Mouse (Mus musculus) neural tube, embryonic 15.5 days (tissue): ENCODE results near the gene Robo4. TPM values are rescaled to one million over a fixed set of nuclear protein-coding genes. Genes with fewer than 3 reads are reported as not detected.

ENCODE experiments used
- ATAC-seq: fragments of 200-750 bp; cut with Nextera tagmentation; 2 replicates; pipeline ENCODE4 v1.8.0; 2017; ENCODE audit warnings: mild to moderate bottlenecking, moderate TSS enrichment, moderate library complexity; ENCODE audit not compliant: low FRiP score
- H3K27ac ChIP-seq: fragments of 300-500 bp; sonication (generic); replicated peaks from 2 replicates; pipeline ENCODE4 v1.5.1; 2015; ENCODE audit warnings: mild to moderate bottlenecking, inconsistent platforms
- H3K27me3 ChIP-seq: fragments of 300-500 bp; sonication (generic); replicated peaks from 2 replicates; pipeline ENCODE4 v1.6.1; 2015; ENCODE audit warnings: inconsistent platforms
- H3K36me3 ChIP-seq: fragments of 300-500 bp; sonication (generic); 2 replicates; pipeline ENCODE4 v1.6.1; 2015; ENCODE audit warnings: inconsistent platforms
- H3K4me1 ChIP-seq: fragments of 300-500 bp; sonication (generic); 2 replicates; pipeline ENCODE4 v1.6.1; 2015; ENCODE audit warnings: inconsistent platforms
- H3K4me2 ChIP-seq: fragments of 300-500 bp; sonication (generic); 2 replicates; pipeline ENCODE4 v1.6.1; 2015; ENCODE audit warnings: inconsistent platforms, mild to moderate bottlenecking, moderate library complexity
- H3K4me3 ChIP-seq: fragments of 300-500 bp; sonication (generic); replicated peaks from 2 replicates; pipeline ENCODE4 v1.5.1; 2015; ENCODE audit warnings: mild to moderate bottlenecking, inconsistent platforms
- H3K9ac ChIP-seq: fragments of 300-500 bp; sonication (generic); replicated peaks from 2 replicates; pipeline ENCODE4 v1.6.1; 2015; ENCODE audit warnings: mild to moderate bottlenecking, inconsistent platforms
- H3K9me3 ChIP-seq: fragments of 300-500 bp; sonication (generic); replicated peaks from 2 replicates; pipeline ENCODE4 v1.6.1; 2016; ENCODE audit warnings: inconsistent platforms
- WGBS: fragments of 180-500 bp; shearing (Covaris S2); methylation state at CpG from one replicate; pipeline ENCODE4 v1.1.7; 2015; ENCODE audit warnings: mixed read lengths; 5-methylcytosine and 5-hydroxymethylcytosine counted together
- polyA plus RNA-seq: library from polyadenylated mRNA; unstranded; fragments of >200 nt; fragmentation: Nextera tagmentation; extraction: Ambion mirVana; gene quantifications from 2 replicates; pipeline ENCODE4 v1.2.1, GENCODE M21; 2015

Gene Robo4
- polyA plus RNA-seq, 1 experiment from 2014 or later, result 5.4 TPM

GRCm38 (mm10) chr9:37457151-37457550 is 55.5 kb downstream of the Robo4 start:
- peaks cover 71% of the 10 kb centered on the region for H3K4me1 ChIP-seq
- no peak overlapping the region for H3K4me3 ChIP-seq
- WGBS, result 25% methylated on average over 1 of the region's 1 CpGs
- no peak overlapping the region for H3K9ac ChIP-seq
- no peak for ATAC-seq
- peaks cover 16% of the 10 kb centered on the region for H3K27me3 ChIP-seq
- no peaks in the 10 kb centered on the region for H3K36me3 ChIP-seq
- H3K4me2 ChIP-seq, result peak overlapping the region; percentile 53; the same call in 1 of the 2 replicates
- no peaks in the 10 kb centered on the region for H3K9me3 ChIP-seq
- H3K27ac ChIP-seq, result peak overlapping the region; percentile 54

- Histone ChIP-seq H3K27ac (peak overlapping the region; percentile 79), H3K4me3 (peak overlapping the region; percentile 56), H3K4me2 (peak overlapping the region; percentile 99), H3K27me3 (peaks cover 9% of the 10 kb centered on the region; the same call in 1 of the 2 replicates), H3K9ac (peak overlapping the region; percentile 67), H3K9me3 (no peaks in the 10 kb centered on the region), H3K4me1 (peaks cover 62% of the 10 kb centered on the region), H3K36me3 (no peaks in the 10 kb centered on the region)
- 2% methylated on average over 9 of the region's 9 CpGs for WGBS
- no peak for ATAC-seq
Measured at GRCm38 (mm10) chr9:37459665-37460042, 58.0 kb downstream of the Robo4 start.

GRCm38 (mm10) chr9:37460043-37460960 is 58.6 kb downstream of the Robo4 start:
- Histone ChIP-seq H3K9ac (peak overlapping the region; percentile 67), H3K36me3 (no peaks in the 10 kb centered on the region), H3K4me3 (peak overlapping the region; percentile 56), H3K4me1 (peaks cover 57% of the 10 kb centered on the region), H3K9me3 (no peaks in the 10 kb centered on the region), H3K27me3 (peaks cover 6% of the 10 kb centered on the region; the same call in 1 of the 2 replicates), H3K27ac (peak overlapping the region; percentile 79), H3K4me2 (peak overlapping the region; percentile 99)
- WGBS, result under 1% methylated on average over 81 of the region's 81 CpGs
- peak; percentile 69 for ATAC-seq

- Histone ChIP-seq H3K36me3 (no peaks in the 10 kb centered on the region), H3K4me1 (peaks cover 51% of the 10 kb centered on the region), H3K4me3 (peak overlapping the region; percentile 56), H3K27ac (peak overlapping the region; percentile 79), H3K4me2 (peak overlapping the region; percentile 99), H3K27me3 (peaks cover 6% of the 10 kb centered on the region; the same call in 1 of the 2 replicates), H3K9me3 (no peaks in the 10 kb centered on the region), H3K9ac (peak overlapping the region; percentile 67)
- no peak for ATAC-seq
- 5% methylated on average over 5 of the region's 5 CpGs for WGBS
Measured at GRCm38 (mm10) chr9:37460961-37461340, 59.3 kb downstream of the Robo4 start.

GRCm38 (mm10) chr9:37461571-37461970 is 59.9 kb downstream of the Robo4 start:
- no peak overlapping the region for H3K4me2 ChIP-seq
- no peak for ATAC-seq
- 5% methylated on average over 3 of the region's 3 CpGs for WGBS
- no peaks in the 10 kb centered on the region for H3K36me3 ChIP-seq
- H3K9ac ChIP-seq, result no peak overlapping the region
- H3K27ac ChIP-seq, result 0 out of 2 replicates have a peak overlapping the region, but pooled peaks have one; percentile 79
- no peak overlapping the region for H3K4me3 ChIP-seq
- H3K4me1 ChIP-seq, result peaks cover 45% of the 10 kb centered on the region
- H3K27me3 ChIP-seq, result peaks cover 6% of the 10 kb centered on the region; the same call in 1 of the 2 replicates
- no peaks in the 10 kb centered on the region for H3K9me3 ChIP-seq

GRCm38 (mm10) chr9:37462764-37463163 is 61.1 kb downstream of the Robo4 start:
- Histone ChIP-seq H3K27me3 (no peaks in the 10 kb centered on the region), H3K4me1 (peaks cover 33% of the 10 kb centered on the region), H3K36me3 (no peaks in the 10 kb centered on the region), H3K9ac (no peak overlapping the region), H3K4me3 (no peak overlapping the region), H3K27ac (no peak overlapping the region), H3K9me3 (no peaks in the 10 kb centered on the region), H3K4me2 (peak overlapping the region; percentile 39)
- 13% methylated on average over 7 of the region's 7 CpGs for WGBS
- no peak for ATAC-seq

Other genes with a start within 250 kb of the Robo4 start
- gene Tmem218, start 193.7 kb upstream of the Robo4 start, polyA plus RNA-seq, result 8.0 and 9.4 TPM in 2 replicates
- gene Slc37a2, start 146.2 kb upstream of the Robo4 start, polyA plus RNA-seq, result 1.8 and 2.2 TPM in 2 replicates
- 6.4 and 7.7 TPM in 2 replicates for gene Ccdc15, start 53.5 kb upstream of the Robo4 start, polyA plus RNA-seq
- 25.6 and 25.8 TPM in 2 replicates for gene Hepacam, start 34.5 kb upstream of the Robo4 start, polyA plus RNA-seq
- 4.8 and 8.7 TPM in 2 replicates for gene Robo3, start 31.3 kb downstream of the Robo4 start, polyA plus RNA-seq
- 27.6 and 30.7 TPM in 2 replicates for gene Msantd2, start 87.4 kb downstream of the Robo4 start, polyA plus RNA-seq
- 42.2 and 47.0 TPM in 2 replicates for gene Esam, start 126.2 kb downstream of the Robo4 start, polyA plus RNA-seq
- 0.54 and 0.91 TPM in 2 replicates for gene Vsig2, start 137.4 kb downstream of the Robo4 start, polyA plus RNA-seq
- 3.8 and 6.9 TPM in 2 replicates for gene Nrgn, start 151.0 kb downstream of the Robo4 start, polyA plus RNA-seq
- gene Siae, start 153.8 kb downstream of the Robo4 start, polyA plus RNA-seq, result 13.3 and 14.9 TPM in 2 replicates
- 7.4 and 11.0 TPM in 2 replicates for gene Spa17, start 211.8 kb downstream of the Robo4 start, polyA plus RNA-seq